Mouse (Mus musculus) gastrocnemius, postnatal 25 days (tissue): ENCODE results near the gene 2810408A11Rik. TPM values are rescaled to one million over a fixed set of nuclear protein-coding genes. Genes with fewer than 3 reads are reported as not detected.
"Not testable (repeated sequence)": the region's sequence is repeated elsewhere in the genome, so short reads cannot be mapped to it uniquely, and the experiment has no call there.

Source experiments
- DNase-seq: peaks from one replicate; pipeline ENCODE4 v3.0.0; 2022
- total RNA-seq, 2 experiments: library from RNA; stranded (reverse); gene quantifications; 1 replicate in 1 of 2; 2 replicates in 1 of 2; pipeline ENCODE4 v1.2.3; 2021

Gene 2810408A11Rik
- total RNA-seq, 2 experiments from 2014 or later: not detected

DNA sequence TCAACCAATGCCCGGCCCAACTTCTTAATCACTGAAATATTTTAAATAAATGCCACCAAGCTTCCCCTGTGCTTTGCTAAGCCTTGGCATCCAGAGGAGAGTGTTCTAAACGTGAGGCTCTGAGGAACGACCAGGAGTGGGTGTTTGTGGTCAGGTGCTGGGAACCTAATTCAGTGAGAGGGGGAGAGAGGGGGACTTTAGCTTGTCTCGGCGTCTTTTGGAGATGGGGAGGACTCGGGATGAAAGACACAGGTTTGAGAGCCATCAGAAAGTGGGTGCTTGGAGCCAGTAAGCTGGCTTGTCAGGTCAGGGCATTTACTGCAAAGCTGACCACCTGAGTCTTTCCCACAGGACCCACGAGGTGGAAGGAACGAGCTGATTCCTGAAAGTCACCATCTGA lies 31.0 kb upstream of the 2810408A11Rik start:
- no peak for DNase-seq

DNA sequence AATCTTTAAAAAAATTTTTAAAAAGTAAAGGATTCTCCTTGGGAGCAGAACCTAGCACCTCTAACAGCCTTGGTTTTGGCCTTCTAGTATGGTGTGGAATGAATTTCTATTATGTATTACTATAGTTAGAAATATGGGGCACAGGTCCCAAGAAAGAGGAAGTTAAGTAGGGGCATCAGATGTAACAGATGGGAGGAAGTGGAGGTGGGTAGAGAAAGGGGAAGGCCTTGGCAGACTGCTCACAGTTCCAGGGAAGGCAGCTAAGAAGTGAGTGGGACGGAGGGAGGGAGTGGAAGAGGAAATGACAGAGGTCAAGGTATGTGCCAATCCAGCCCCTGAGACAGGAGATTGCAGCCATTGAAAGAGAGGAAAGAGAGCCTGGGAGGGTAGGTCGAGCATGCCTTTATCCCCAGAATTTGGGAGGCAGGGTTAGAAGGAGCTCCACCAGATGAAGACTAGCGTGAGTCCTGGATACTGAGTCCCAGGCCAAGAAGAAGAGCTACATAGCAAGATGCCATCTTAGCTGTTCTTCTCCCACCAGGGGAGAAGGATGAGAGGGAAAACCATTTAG lies 30.3 kb upstream of the 2810408A11Rik start:
- no peak for DNase-seq

- DNase-seq: not testable (repeated sequence)
These were observed 29.4 kb upstream of the 2810408A11Rik start for GRCm38 (mm10) chr11:69930176-69930575.

- no peak for DNase-seq
These were observed 28.9 kb upstream of the 2810408A11Rik start for GRCm38 (mm10) chr11:69929712-69930111.

- no peak for DNase-seq
These were observed 26.7 kb upstream of the 2810408A11Rik start for GRCm38 (mm10) chr11:69927501-69927900.

DNA sequence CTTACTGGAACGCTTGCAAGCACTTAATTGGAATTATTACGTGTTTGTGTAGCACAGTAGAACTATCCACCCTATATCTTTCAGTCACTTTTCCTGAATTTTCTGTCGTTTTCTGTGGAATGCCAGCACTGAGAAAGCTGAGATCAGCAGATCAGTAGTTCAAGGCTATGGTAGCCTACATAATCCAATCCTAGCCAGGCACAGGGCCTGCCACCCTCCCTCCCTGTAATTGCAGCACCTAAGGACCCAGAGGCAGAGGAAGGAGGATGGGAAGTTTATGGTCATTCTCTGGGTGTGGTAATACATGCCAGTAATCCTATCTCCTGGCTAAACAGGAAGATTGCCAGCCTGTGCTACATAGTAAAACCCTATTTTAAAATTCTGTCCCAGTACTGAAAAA lies 22.0 kb upstream of the 2810408A11Rik start:
- no peak for DNase-seq

DNA sequence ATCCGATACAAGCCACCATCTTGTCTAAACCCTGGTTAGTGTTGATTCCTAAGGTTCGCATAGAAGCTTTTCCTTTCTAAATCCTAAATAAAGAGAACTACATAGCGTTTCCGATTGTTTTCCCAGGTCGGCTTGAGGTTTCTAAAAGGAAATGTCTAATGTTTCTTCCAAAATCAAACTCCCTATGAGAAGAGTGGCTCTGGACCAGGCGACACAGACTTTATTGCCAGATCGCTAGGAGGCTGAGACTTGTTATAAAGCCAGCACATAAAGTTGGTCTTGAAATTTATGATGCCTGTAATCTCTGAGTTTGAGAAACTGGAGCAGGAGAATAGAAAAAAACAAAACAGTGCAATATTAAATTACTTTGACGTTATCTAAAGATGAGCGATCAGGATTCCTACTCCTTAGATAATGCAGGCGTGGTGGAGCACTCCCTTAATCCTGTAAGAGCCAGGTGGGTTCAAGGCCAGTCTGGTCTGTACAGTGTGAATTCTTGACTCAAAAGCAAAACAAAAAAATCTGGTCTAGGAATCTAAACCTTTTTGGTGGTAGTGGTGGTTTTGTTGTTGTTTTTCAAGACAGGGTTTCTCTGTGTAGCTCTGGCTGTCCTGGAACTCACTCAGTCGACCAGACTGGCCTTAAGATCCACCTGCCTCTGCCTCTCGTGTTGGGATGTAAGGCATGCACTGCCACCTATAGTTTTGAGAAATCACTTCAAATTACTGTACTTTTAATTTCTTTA lies 21.4 kb upstream of the 2810408A11Rik start:
- DNase-seq: no peak

DNA sequence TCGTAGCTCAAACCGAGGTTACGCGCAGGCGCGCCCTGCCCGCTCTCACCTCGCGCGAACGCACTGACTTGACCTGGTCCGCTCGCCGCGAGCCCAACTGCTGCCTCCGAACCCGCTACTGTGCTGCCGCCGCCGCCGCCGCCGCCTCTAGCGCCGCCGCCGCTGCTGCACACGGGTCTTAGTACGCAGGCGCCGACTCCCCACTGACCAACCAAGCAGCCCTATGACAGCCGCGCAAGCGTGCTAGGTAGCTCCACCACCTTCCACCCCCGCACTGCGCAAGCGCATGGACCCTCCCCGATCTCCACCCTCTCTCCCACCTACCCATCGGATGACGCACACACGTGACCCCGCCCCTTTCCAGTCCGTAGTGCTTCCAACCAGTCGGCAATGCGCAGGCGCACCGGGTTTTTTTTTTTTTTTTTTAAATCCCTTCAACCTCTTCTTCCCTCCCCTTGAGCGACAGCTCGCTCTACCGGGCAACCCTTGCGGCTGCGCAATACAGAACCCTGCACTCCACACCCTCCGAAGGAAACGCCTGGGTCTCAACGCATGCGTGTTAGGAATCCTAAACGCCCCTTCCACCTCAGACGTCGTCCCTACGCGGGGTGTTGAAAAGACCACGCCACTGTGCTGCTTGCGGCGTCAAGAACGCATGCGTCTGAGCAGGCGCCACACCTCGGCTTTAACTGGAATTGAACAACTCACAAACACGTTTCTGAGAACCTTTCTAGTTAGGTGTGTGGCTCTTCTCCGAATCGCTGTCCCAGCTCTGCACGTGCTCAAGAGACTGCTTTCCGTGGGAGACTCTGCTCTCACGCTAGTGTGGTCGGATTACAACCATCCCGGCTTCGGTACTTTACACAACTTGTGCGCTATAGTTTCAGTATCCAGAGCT lies 20.6 kb upstream of the 2810408A11Rik start, which contains the start of gene Eif5a:
TSS of gene Eif5a (minus strand) at position 845 of the 898 bp plus-strand sequence.
- peak; percentile 100 for DNase-seq

DNA sequence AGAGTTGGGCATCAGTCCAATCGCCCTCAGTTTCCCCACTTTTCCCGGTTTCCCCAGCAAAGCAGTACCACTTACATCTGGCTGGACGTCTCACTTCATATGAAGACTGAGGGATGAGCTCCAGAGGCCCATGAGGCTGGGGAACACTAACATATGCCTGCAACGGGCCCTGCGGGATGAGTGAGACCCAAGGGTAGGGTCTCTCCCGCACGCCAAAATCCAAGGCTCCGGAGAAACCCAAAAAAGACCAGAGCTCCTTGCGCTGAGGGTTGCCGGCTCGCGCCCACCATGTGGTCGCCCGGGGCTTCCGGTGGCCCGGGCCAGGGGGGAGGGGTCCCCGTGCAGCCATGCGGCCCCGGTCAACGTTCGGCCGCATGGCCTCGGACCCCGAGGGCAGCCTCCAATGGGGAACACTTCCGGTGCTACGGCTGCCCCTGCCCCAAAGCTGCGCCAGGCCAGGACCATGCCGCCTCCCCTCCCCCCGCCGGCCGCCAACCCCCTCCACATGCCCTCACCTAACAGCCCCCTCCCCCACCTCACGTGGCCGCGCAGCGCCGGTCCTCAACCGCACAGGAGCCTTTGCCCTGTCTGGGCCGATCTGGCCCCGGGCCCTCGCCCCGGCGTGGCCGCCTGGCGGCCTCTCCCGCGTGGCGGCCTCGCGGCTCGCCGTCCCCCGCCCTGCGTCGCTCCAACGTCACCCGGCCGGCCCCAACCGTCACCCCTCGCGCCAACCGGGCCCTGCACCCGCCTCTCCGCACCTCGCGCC lies 19.7 kb upstream of the 2810408A11Rik start:
- no peak for DNase-seq

DNA sequence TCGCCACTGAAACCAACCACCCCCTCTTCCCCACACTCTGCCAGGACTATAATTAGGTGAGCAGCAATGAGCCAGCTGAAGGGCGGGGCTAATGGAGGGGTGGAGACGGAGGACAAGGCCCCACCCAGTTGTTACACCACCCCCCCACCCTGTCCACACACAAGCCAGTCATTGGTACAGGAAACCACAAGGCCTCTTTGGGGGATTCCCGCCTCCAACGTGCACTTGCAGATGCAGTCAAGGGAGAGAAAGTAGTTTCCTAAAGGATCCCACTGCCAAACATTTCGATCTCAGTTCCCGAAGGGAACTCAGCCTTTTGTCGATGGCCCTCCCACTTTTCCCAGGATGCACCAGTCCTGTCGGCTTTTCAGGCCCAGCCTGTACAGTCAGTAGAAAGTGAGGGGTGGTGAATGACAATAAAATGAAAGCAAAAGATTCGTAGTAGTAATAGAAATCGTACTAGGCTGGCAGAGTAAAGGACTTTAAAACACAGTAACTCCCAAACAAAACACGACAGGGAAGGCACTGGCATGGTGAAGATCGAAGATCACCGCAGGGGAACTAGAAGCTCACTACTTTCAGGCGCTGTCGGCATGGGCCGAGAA lies 19.0 kb upstream of the 2810408A11Rik start:
- peak; percentile 85 for DNase-seq

DNA sequence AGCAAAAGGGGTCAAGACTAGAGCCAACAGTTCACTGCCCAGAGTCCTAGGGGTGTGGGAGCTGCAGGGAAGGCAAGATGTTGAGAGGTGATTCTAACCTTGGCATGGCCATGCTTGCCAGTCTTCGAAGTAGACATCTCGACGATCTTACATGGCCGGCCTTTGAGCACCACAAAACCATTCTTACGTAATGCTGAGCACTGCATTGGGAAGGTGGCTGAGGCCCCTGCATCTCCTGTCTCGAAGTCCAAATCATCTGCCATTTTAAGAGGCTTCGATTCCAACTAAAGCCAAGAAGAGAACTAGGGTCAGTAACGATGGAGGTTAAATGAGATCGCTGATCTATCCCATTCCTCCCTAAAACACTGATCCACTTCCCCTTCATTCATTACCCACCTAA lies 18.3 kb upstream of the 2810408A11Rik start:
- DNase-seq: no peak

GRCm38 (mm10) chr11:69918118-69918517 lies 17.3 kb upstream of the 2810408A11Rik start:
- no peak for DNase-seq

- peak; percentile 3 for DNase-seq
These were observed 16.7 kb upstream of the 2810408A11Rik start for GRCm38 (mm10) chr11:69917379-69917948.

DNA sequence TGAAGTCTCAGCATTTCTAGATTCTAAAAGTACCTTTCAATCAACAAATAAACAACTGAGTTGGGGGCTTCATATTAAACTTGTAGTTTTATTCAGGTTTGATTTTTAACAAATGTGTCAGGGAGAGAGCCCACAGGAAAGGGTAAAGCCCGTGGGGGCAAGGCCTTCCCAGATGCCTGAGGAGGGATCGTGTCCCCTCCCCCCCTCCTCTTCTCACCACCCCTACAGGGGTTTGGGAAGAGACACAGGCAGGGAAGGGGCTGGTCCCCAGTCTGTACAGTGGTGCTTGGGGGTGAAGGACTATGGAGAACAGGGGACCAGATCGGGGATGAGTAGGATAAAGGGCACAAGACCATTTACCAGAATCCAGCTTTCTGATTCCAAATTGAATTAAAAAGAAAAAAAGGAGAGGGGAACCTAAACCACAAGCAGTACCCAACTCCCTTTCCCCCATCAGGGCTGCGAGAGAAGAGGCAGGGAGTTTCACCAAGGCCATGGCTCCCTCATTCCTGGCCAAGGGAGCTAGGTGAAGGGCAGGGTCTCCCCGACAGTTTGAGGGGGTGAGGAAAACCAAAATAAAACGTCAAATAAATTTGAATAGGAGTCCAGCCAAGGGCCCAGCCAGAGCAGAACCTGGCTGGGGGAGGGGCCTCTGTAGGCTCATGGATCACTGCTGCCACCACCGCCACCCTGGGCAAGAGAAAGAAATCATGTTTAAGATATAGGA lies 16.0 kb upstream of the 2810408A11Rik start:
- DNase-seq: not testable (repeated sequence)

- DNase-seq: no peak
These were observed 15.2 kb upstream of the 2810408A11Rik start for GRCm38 (mm10) chr11:69915667-69916627.

DNA sequence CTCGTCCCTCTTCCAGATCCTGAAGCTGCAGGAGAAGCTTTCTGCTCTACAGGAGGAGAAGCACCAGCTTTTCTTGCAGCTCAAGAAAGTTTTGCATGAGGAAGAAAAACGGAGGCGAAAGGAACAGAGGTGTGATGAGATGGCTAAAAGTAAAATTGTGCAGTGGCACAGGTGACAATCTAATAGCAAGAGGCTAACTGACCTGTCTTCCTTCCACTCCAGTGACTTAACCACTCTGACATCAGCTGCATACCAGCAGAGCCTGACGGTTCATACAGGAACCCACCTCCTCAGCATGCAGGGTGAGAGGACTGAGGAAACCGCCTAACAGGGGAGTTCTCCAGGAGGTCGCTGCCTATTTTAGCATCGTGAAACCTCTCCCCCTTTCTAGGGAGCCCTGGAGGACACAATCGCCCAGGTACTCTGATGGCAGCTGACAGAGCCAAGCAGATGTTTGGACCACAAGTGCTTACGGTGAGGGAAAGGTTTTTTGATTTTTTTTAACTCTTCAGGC lies 14.2 kb upstream of the 2810408A11Rik start:
- no peak for DNase-seq

- no peak for DNase-seq
These were observed 13.6 kb upstream of the 2810408A11Rik start for GRCm38 (mm10) chr11:69914372-69914764.

DNA sequence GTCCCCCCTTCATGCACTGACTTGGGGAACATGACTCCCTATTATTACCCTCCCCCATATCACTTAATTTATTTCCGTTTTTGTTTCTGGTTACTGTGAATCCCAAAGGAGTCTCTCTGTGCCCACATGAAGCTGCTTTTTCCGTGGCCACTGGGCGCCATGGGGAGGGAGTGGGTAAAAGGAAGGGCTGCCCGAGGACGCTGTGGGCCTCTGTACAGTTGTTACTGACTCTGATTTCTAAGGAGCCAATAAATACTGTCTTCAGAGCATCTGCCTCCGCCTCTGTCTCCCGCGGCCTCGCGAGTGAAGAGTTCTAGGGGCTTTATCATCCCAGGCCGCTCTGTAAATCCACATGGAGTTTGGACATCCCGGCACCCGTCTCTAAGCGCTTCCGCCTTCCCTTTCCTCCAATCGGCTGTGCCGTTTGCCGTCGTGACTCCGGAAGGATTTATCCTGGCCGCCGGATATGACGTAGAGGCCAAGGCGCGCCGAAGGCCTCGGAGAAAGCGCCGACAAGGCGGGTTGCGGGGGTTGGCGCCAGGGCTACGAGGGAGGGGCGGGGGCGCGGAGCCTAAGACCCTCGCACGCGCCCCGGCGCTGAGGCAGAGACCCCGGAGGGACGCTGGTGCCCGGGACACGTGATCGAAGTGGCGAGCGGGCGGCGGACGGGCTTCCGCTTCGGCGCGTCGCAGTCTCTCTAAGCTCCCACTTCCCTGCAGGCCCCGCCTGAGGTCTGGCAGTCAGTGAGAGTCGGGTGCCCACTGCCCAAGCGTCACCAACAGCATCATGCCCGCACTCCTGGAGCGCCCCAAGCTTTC lies 13.0 kb upstream of the 2810408A11Rik start, which contains the start of gene Gps2:
TSS of gene Gps2 (plus strand) at position 335 of the 818 bp plus-strand sequence.
- DNase-seq: peak; percentile 88
